Mouse (Mus musculus): Measurements from ENCODE around the gene Tomm34. TPM values are rescaled to one million over a fixed set of nuclear protein-coding genes. Genes with fewer than 3 reads are reported as not detected.
"Not testable (repeated sequence)": the region's sequence is repeated elsewhere in the genome, so short reads cannot be mapped to it uniquely, and the experiment has no call there.

Tomm34 gene
- polyA plus RNA-seq, 1 experiment from 2014 or later, result 60.5 TPM

DNA sequence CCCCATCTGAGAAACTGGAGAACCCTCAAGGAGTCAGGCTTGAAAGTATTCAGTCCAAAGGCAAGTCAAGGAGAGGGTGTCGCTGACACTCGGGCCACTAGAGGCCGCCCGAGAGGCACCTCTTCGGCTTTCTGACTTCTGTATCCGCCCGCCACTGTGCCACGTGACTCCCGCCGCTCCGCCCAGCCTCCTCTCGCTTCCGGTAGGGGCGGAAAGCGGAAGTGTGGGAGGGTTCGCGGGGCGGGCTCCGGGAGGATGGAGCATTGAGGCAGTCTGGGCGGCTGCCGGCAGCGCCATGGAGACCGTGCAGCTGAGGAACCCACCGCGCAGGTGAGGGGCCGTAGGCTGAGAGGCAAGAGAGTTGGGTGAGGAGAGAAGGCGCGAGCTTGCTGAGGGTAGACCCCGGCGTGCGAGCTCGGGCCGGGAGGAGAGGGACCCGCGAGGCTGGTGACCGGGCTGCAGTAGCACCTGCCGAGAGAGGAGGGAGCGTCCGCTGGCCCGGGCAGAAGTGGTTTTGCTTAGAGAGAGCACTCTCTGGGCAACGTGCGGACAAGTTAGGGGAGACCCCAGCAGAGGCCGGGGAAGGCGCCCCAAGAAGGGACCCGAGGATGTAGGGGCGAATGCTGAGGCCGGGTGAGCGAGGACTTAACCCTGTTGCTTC lies 3.1 kb upstream of the Tomm34 start:
- no peaks in the 10 kb centered on the region for H3K27me3 ChIP-seq (ENCODE audit: control insufficient read depth, insufficient read depth, low read length)
- no peak overlapping the region for H3K27ac ChIP-seq (replicated peaks; ENCODE audit: low read depth, low read length)
- H3K4me1 ChIP-seq (ENCODE audit: control insufficient read depth, insufficient read depth, low read length), result no peaks in the 10 kb centered on the region
- peak overlapping the region; percentile 67 for H3K4me2 ChIP-seq (ENCODE audit: low read depth, low read length)
- H3K4me3 ChIP-seq (ENCODE audit: low read depth, low read length), result peak overlapping the region; percentile 88
- H3K9ac ChIP-seq (replicated peaks; ENCODE audit: low read length), result peak overlapping the region; percentile 78
- ATAC-seq (replicated peaks; ENCODE audit: insufficient number of reproducible peaks, low FRiP score, low TSS enrichment, low read depth) (peak; percentile 76), DNase-seq (ENCODE audit: low spot score) (peak; percentile 98)
- H3K9me3 ChIP-seq (replicated peaks; ENCODE audit: control insufficient read depth, low read length), result no peaks in the 10 kb centered on the region
- H3K36me3 ChIP-seq (replicated peaks; ENCODE audit: control insufficient read depth, insufficient read depth, low read depth, low read length), result no peaks in the 10 kb centered on the region
- WGBS, result under 1% methylated on average over 48 of the region's 48 CpGs

GRCm38 (mm10) chr2:164073120-164073519 lies 2.2 kb upstream of the Tomm34 start:
- Histone ChIP-seq H3K4me2 (ENCODE audit: low read depth, low read length) (no peak overlapping the region), H3K9me3 (replicated peaks; ENCODE audit: control insufficient read depth, low read length) (no peaks in the 10 kb centered on the region), H3K36me3 (replicated peaks; ENCODE audit: control insufficient read depth, insufficient read depth, low read depth, low read length) (no peaks in the 10 kb centered on the region), H3K27ac (replicated peaks; ENCODE audit: low read depth, low read length) (no peak overlapping the region), H3K27me3 (ENCODE audit: control insufficient read depth, insufficient read depth, low read length) (no peaks in the 10 kb centered on the region), H3K4me3 (ENCODE audit: low read depth, low read length) (no peak overlapping the region), H3K4me1 (ENCODE audit: control insufficient read depth, insufficient read depth, low read length) (no peaks in the 10 kb centered on the region; the same call in 1 of the 2 replicates), H3K9ac (replicated peaks; ENCODE audit: low read length) (no peak overlapping the region)
- ATAC-seq (replicated peaks; ENCODE audit: insufficient number of reproducible peaks, low FRiP score, low TSS enrichment, low read depth), result no peak
- no peak for DNase-seq (ENCODE audit: low spot score)
- WGBS, result 87% methylated on average over 7 of the region's 7 CpGs

- 67% methylated on average over 2 of the region's 2 CpGs for WGBS
Measured at GRCm38 (mm10) chr2:164072109-164072508, 1.1 kb upstream of the Tomm34 start.

DNA sequence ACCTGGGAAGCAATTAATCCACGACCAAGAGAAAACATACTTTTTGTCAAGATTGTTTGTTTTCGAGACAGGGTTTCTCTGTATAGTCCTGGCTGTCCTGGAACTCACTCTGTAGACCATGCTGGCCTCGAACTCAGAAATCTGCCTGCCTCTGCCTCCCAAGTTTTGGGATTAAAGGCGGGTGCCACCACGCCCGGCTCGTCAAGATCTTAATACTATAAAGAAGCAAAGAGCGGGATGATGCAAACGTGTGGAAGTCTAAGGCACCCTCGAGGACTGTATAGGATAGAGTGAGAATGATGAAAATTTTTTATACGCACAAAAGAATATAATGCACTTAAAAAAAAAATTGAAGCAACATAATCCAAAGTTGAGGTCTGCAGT lies 460 bp upstream of the Tomm34 start:
- not testable (repeated sequence) for H3K4me2 ChIP-seq (ENCODE audit: low read depth, low read length); H3K27ac ChIP-seq (replicated peaks; ENCODE audit: low read depth, low read length); H3K27me3 ChIP-seq (ENCODE audit: control insufficient read depth, insufficient read depth, low read length); H3K9me3 ChIP-seq (replicated peaks; ENCODE audit: control insufficient read depth, low read length); H3K4me1 ChIP-seq (ENCODE audit: control insufficient read depth, insufficient read depth, low read length); H3K36me3 ChIP-seq (replicated peaks; ENCODE audit: control insufficient read depth, insufficient read depth, low read depth, low read length); DNase-seq (ENCODE audit: low spot score); H3K9ac ChIP-seq (replicated peaks; ENCODE audit: low read length)
- 75% methylated on average over 11 of the region's 11 CpGs for WGBS
- 0 out of 2 replicates have a peak, but pooled peaks have one; percentile 0 for ATAC-seq (replicated peaks; ENCODE audit: insufficient number of reproducible peaks, low FRiP score, low TSS enrichment, low read depth)
- H3K4me3 ChIP-seq (ENCODE audit: low read depth, low read length), result 0 out of 2 replicates have a peak overlapping the region, but pooled peaks have one; percentile 92

More at GRCm38 (mm10) chr2:164072109-164072508, 1.1 kb upstream of the Tomm34 start:
- no peak overlapping the region for H3K27ac ChIP-seq (replicated peaks; ENCODE audit: low read depth, low read length)
- H3K4me1 ChIP-seq (ENCODE audit: control insufficient read depth, insufficient read depth, low read length), result no peaks in the 10 kb centered on the region; the same call in 1 of the 2 replicates
- no peak overlapping the region for H3K9ac ChIP-seq (replicated peaks; ENCODE audit: low read length)
- H3K9me3 ChIP-seq (replicated peaks; ENCODE audit: control insufficient read depth, low read length), result no peaks in the 10 kb centered on the region
- no peak for DNase-seq (ENCODE audit: low spot score)
- no peak overlapping the region for H3K4me3 ChIP-seq (ENCODE audit: low read depth, low read length)
- H3K27me3 ChIP-seq (ENCODE audit: control insufficient read depth, insufficient read depth, low read length), result no peaks in the 10 kb centered on the region
- no peak for ATAC-seq (replicated peaks; ENCODE audit: insufficient number of reproducible peaks, low FRiP score, low TSS enrichment, low read depth)
- H3K36me3 ChIP-seq (replicated peaks; ENCODE audit: control insufficient read depth, insufficient read depth, low read depth, low read length), result no peaks in the 10 kb centered on the region
- no peak overlapping the region for H3K4me2 ChIP-seq (ENCODE audit: low read depth, low read length)

DNA sequence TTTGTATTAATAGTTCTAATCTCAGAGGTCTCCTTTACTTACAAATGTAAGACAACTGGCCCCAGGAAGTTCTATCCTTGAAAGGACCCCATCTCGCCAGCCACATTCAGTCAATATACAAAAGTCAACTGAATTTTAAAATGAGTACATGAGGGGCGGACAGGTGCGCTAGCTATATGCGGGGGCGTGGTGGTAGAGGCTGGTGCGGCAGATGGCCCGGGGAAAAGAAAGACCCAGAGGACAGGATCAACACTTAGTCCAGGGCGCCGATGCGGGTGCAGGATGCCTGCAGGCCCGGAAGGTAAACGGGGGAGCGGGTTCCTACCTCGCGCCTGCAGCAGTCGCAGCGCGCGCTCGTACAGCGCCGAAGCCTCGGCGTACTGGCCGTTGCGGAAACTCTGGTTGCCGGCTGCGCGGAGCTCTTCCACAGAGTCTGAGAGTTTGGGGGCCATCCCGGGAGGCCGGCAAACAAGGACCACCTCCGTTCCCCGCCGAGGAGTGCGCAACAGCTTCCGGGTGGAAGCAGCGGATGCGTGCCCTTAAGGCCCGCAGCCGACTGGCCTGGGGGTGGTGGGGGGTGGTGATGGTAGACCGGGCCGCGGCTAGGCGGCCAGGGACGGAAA lies 716 bp downstream of the Tomm34 start, which contains the start of gene Stk4:
Gene Stk4, plus strand, starts transcription at position 181 of the 623 bp plus-strand sequence.
- under 1% methylated on average over 45 of the region's 45 CpGs for WGBS

DNA sequence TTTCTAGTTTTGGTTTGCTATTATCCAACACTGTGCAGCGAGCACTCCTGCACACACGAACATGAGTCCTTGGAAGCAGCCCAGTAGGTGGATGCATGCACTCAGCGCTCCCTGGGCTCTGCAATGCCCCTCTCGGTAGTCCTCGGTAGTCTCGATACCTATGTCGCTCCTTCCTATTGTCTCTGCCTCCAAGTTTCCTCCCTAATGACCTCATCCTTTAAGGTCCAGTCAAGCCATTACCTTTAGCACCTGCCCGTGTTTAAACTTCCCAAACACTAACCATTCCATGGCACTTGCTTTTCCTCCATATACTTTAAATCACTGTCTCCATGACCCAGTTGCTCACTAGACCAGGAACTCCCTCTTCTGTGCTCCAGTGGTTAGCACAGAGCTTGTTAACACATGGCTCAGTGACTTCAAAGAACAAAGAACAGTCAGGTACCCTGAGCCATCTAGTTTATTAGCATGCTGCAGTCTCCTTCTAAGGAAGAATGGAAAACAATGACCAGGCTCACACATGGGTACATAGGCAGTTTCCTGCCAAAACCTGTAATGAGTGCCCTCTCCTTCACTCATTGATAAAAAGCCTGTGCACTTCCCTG lies 11.2 kb downstream of the Tomm34 start:
- H3K4me3 ChIP-seq (ENCODE audit: low read depth, low read length), result no peak overlapping the region
- H3K27me3 ChIP-seq (ENCODE audit: control insufficient read depth, insufficient read depth, low read length), result no peaks in the 10 kb centered on the region
- DNase-seq (ENCODE audit: low spot score), result no peak
- no peaks in the 10 kb centered on the region for H3K4me1 ChIP-seq (ENCODE audit: control insufficient read depth, insufficient read depth, low read length)
- H3K36me3 ChIP-seq (replicated peaks; ENCODE audit: control insufficient read depth, insufficient read depth, low read depth, low read length), result peaks cover 14% of the 10 kb centered on the region
- ATAC-seq (replicated peaks; ENCODE audit: insufficient number of reproducible peaks, low FRiP score, low TSS enrichment, low read depth), result no peak
- H3K9me3 ChIP-seq (replicated peaks; ENCODE audit: control insufficient read depth, low read length), result no peaks in the 10 kb centered on the region
- H3K27ac ChIP-seq (replicated peaks; ENCODE audit: low read depth, low read length), result no peak overlapping the region
- no peak overlapping the region for H3K9ac ChIP-seq (replicated peaks; ENCODE audit: low read length)
- H3K4me2 ChIP-seq (ENCODE audit: low read depth, low read length), result no peak overlapping the region
- WGBS, result 93% methylated on average over 8 of the region's 8 CpGs

More for the DNA sequence above, 716 bp downstream of the Tomm34 start, which contains the start of gene Stk4:
- H3K27ac ChIP-seq (replicated peaks; ENCODE audit: low read depth, low read length), result peak within 1 kb of the TSS; percentile 70
- no peaks in the 10 kb centered on the region for H3K27me3 ChIP-seq (ENCODE audit: control insufficient read depth, insufficient read depth, low read length)
- DNase-seq (ENCODE audit: low spot score), result peak; percentile 54
- H3K4me3 ChIP-seq (ENCODE audit: low read depth, low read length), result peak within 1 kb of the TSS; percentile 92
- H3K36me3 ChIP-seq (replicated peaks; ENCODE audit: control insufficient read depth, insufficient read depth, low read depth, low read length), result no peaks in the 10 kb centered on the region
- H3K9me3 ChIP-seq (replicated peaks; ENCODE audit: control insufficient read depth, low read length), result no peaks in the 10 kb centered on the region
- no peak; the same call in 1 of the 2 replicates for ATAC-seq (replicated peaks; ENCODE audit: insufficient number of reproducible peaks, low FRiP score, low TSS enrichment, low read depth)
- peak within 1 kb of the TSS; percentile 84 for H3K9ac ChIP-seq (replicated peaks; ENCODE audit: low read length)
- peak within 1 kb of the TSS; percentile 75 for H3K4me2 ChIP-seq (ENCODE audit: low read depth, low read length)
- H3K4me1 ChIP-seq (ENCODE audit: control insufficient read depth, insufficient read depth, low read length), result no peaks in the 10 kb centered on the region; the same call in 1 of the 2 replicates

- no peak overlapping the region for H3K4me2 ChIP-seq (ENCODE audit: low read depth, low read length)
- no peaks in the 10 kb centered on the region for H3K4me1 ChIP-seq (ENCODE audit: control insufficient read depth, insufficient read depth, low read length)
- no peak for ATAC-seq (replicated peaks; ENCODE audit: insufficient number of reproducible peaks, low FRiP score, low TSS enrichment, low read depth)
- H3K9me3 ChIP-seq (replicated peaks; ENCODE audit: control insufficient read depth, low read length), result no peaks in the 10 kb centered on the region
- no peak overlapping the region for H3K27ac ChIP-seq (replicated peaks; ENCODE audit: low read depth, low read length)
- no peak for DNase-seq (ENCODE audit: low spot score)
- H3K9ac ChIP-seq (replicated peaks; ENCODE audit: low read length), result no peak overlapping the region
- WGBS, result 93% methylated on average over 8 of the region's 8 CpGs
- no peaks in the 10 kb centered on the region for H3K27me3 ChIP-seq (ENCODE audit: control insufficient read depth, insufficient read depth, low read length)
- no peak overlapping the region for H3K4me3 ChIP-seq (ENCODE audit: low read depth, low read length)
- H3K36me3 ChIP-seq (replicated peaks; ENCODE audit: control insufficient read depth, insufficient read depth, low read depth, low read length), result peaks cover 2% of the 10 kb centered on the region
Measured at GRCm38 (mm10) chr2:164054671-164055070, 16.3 kb downstream of the Tomm34 start.

GRCm38 (mm10) chr2:164053767-164054166 lies 17.2 kb downstream of the Tomm34 start:
- Histone ChIP-seq H3K36me3 (replicated peaks; ENCODE audit: control insufficient read depth, insufficient read depth, low read depth, low read length) (no peaks in the 10 kb centered on the region; the same call in 1 of the 2 replicates), H3K4me3 (ENCODE audit: low read depth, low read length) (no peak overlapping the region), H3K27me3 (ENCODE audit: control insufficient read depth, insufficient read depth, low read length) (no peaks in the 10 kb centered on the region), H3K4me1 (ENCODE audit: control insufficient read depth, insufficient read depth, low read length) (no peaks in the 10 kb centered on the region), H3K4me2 (ENCODE audit: low read depth, low read length) (no peak overlapping the region), H3K9me3 (replicated peaks; ENCODE audit: control insufficient read depth, low read length) (no peaks in the 10 kb centered on the region), H3K27ac (replicated peaks; ENCODE audit: low read depth, low read length) (no peak overlapping the region), H3K9ac (replicated peaks; ENCODE audit: low read length) (no peak overlapping the region)
- 87% methylated on average over 8 of the region's 8 CpGs for WGBS
- ATAC-seq (replicated peaks; ENCODE audit: insufficient number of reproducible peaks, low FRiP score, low TSS enrichment, low read depth) (no peak), DNase-seq (ENCODE audit: low spot score) (no peak)

Measured in embryonic facial prominence, embryonic 11.5 days (tissue).